Mouse (Mus musculus): Measurements from ENCODE around the gene Mms22l.

GRCm38 (mm10) chr4:24626686-24627085, 130.4 kb downstream of the Mms22l start:
- no peak for TF ChIP-seq CTCF (IDR thresholded peaks at IDR 0.05; ENCODE audit: borderline replicate concordance, control insufficient read depth, extremely low read depth, insufficient read depth, low read length, poor library complexity)
- TF ChIP-seq POLR2A (IDR thresholded peaks at IDR 0.05; ENCODE audit: control insufficient read depth, extremely low read depth, insufficient read depth, low read length, poor library complexity), result no peak
